Mouse (Mus musculus) kidney, postnatal 10 days (tissue): ENCODE measurements around the gene Bicra.

Source experiments
- DNase-seq: peaks from one replicate; pipeline ENCODE4 v3.0.0; 2021; ENCODE audit warnings: mixed read lengths

Bicra gene

DNA sequence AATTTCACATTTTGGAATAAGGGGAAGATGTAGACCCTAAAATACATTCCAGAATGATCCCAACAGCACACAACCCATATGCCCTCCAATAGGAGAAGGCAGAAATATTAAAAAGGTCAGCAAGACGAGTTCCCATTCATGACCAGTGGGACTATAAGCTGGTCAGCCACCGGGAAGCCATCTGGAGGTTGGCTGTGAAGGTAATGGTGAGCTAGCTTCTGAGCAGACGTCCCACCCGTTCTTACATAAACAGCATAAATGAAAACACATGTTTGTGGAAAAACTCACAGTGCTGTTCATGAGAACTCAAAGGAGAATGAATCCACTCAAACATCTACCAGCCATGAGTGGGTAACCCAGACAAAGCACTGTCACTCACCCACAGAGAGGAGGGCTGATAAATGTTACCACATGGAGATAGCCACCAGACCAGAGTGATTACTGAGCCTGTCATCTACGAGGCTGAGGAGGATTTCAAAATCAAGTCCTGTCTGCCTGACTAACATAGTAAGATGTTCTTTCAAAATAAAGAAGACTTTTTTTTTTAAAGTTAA lies 33.9 kb downstream of the Bicra start:
- DNase-seq, result no peak

GRCm38 (mm10) chr7:16012576-16013263 lies 35.0 kb downstream of the Bicra start:
- DNase-seq, result peak; percentile 60

DNA sequence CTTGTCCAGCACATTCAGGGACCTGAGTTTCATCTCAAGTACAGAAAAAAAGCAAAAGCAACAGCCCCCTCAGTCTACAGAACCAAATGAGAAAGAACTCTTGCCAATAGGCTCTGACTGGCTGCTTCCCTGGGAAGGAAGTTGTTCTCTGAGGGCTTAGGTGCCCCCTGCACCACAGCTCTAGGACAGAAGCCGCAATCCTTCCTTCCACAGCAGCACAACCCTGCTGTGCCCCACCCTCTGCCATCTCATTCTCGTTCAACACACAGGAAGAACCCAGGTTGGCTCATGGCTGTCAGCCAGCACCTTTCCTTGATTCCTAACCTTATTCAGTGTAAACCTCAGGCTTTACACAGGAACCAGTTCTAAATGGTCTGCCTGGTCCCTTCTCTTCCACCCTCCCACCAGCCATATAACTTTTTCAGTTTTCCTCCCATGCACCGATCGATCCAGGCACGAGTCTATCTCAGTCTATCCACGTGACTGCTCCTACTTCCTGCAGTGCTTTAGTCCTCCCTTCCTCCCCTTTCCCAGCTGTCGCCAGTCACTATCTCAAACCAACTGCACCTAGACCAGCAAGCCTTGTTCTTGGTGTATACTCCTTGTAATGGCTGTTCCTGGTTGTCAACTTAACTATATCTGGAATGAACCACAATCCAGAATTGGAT lies 36.2 kb downstream of the Bicra start:
- no peak for DNase-seq

DNA sequence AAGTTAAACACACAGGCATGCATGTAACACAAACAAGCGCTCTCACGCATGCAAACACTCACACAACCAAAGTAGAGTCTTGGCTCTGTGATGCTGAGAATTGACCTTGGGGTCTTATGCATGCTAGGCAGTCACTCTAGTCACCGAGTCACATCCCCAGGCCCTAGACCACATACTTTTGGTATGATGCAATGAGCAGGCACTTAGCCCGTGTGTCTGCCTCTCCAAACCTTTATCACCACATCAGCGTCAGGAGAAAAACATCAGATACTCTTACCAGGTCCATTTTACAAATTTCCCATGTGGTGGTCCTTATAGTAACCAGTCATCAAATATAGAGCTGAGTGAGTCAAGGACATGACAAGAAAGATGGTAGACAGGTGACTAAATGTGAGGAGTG lies 37.1 kb downstream of the Bicra start:
- no peak for DNase-seq

- no peak for DNase-seq
These were observed 38.1 kb downstream of the Bicra start for GRCm38 (mm10) chr7:16009636-16010035.

- DNase-seq, result no peak
These were observed 42.7 kb downstream of the Bicra start for GRCm38 (mm10) chr7:16005020-16005419.

GRCm38 (mm10) chr7:16004177-16004856 lies 43.4 kb downstream of the Bicra start:
- no peak for DNase-seq

- DNase-seq, result no peak
These were observed 44.7 kb downstream of the Bicra start for GRCm38 (mm10) chr7:16003032-16003431.

DNA sequence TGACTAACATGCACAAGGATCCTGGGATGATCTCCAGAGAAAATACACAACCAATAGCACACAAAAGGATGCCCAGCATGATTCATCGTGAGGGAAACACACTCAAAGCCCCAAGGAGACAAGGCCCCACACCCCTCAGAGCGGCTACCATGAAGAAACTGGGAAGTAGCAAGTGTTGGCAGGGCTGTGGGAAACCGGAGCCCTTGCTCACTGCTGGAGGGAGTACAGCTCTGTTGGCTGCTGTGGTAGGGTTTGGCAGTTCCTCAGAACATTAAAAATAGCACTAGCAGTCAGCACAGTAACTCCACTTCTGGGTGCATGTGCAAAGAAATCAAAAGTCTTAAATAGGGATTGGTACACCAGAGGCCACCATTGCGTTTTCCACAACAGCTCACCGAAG lies 45.5 kb downstream of the Bicra start:
- no peak for DNase-seq

DNA sequence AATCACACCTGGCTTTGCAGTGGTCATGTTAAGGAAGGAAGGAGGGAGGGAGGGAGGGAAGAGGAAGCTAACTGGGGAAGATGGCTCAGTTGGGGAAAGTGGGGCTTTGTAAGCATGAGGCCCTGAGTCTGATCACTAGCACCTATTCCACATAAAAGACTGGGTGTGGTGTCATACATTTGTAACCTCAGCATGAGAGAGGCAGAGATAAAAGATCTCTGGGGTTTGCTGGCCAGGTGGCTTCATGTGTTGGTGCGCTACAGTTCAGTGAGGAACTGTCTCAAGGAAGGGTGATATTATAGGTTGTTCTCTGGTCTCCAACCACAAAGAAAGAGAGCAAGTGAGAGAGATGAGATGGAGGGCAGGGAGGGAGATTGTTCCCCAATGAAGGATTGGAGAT lies 46.0 kb downstream of the Bicra start:
- DNase-seq, result no peak

GRCm38 (mm10) chr7:15993789-15994188 lies 53.9 kb downstream of the Bicra start:
- no peak for DNase-seq

GRCm38 (mm10) chr7:15993152-15993551 lies 54.6 kb downstream of the Bicra start:
- DNase-seq, result peak; percentile 58

DNA sequence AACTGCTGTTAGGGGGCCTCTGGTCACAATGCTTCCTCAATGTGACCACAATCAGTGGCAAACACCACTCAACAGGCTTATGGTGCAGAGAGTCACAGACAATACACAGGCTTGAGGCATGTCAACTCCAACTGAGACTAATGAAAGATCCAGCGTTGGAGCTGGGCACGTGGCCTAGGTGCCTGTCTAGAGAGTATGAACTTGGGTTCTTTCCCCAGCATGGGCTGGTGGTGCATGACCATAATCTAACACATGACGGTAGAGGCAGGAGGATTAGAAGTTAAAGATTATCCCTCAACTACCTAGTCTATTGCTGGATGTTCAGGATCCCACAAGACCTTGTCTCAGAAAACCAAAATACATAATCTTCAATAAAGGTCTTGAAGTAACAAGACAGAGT lies 56.0 kb downstream of the Bicra start:
- DNase-seq, result no peak

GRCm38 (mm10) chr7:15987661-15988356 lies 59.9 kb downstream of the Bicra start:
- peak; percentile 54 for DNase-seq

DNA sequence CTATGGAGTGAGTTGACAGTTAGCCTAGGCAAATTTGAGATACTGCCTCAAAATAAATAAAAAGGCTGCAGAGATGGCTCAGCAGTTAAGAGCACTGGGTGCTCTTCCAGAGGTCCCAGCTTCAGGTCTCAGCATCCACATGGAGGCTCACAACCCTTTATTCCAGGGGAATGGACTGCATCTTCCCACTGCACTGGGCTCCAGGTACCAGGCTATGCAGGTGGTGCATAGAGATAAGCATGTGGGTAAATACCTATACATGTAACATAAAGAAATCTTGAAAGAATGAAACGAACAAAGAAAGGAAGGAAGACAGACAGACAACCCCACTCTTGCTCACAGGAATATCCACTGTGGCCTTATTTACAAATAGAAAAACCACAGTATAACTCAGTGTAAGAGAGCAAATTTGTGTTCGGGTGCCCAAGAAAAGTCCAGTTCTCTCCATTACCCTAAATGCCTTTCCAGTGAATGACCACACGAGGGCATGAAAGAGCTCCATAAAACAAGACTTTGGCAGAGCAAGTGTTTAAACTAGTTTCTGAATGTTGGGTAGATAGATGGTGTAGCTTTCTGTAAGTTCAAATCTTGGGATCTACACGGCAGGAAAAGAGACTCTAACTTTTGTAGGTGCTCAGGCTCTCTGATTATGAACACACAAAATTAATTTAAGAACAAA lies 64.9 kb downstream of the Bicra start:
- DNase-seq, result no peak

DNA sequence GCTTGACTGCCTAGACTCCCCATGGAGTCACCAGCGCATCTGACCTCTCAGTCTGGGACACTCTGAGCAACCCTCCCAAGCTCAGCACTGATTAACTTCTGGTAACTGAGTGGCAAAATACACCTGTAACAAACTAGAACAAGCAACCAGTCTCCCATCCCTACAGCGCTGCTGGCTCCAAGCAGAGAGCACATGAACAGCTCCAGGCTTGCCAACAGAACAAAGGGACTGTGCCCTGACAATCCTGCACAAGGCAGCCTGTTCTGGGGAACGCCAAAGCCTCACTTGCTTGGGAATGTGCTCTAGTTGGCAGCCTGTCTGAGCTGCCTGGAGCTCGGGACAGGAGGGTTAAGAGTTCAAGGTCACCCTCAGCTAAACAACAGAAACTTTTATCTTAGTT lies 66.2 kb downstream of the Bicra start:
- peak; percentile 65 for DNase-seq

GRCm38 (mm10) chr7:15980246-15980645 lies 67.5 kb downstream of the Bicra start:
- DNase-seq, result peak; percentile 64

GRCm38 (mm10) chr7:15975904-15976303 lies 71.8 kb downstream of the Bicra start:
- DNase-seq, result peak; percentile 75

DNA sequence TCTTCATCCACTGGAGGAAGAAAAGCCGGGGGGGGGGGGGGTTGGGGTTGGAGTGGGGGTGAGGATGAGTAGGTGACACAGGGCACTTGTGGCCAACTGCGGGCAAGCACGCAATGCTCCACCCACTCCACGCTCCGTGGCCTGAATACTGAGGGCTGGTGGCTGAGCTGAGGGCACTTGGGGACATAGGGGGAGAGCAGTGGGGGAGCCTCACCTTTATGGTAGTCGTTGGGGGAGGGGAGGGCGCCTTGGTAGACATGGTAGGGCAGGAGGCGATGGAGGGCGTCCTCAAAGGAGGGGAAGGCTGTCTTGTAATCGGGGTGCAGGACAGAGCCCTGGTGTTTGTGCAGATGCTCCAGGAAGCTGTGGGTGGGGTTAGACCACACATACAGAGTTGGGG lies 72.3 kb downstream of the Bicra start:
- DNase-seq, result no peak

GRCm38 (mm10) chr7:15974712-15975111 lies 73.0 kb downstream of the Bicra start:
- peak; percentile 76 for DNase-seq

GRCm38 (mm10) chr7:15972247-15972646 lies 75.5 kb downstream of the Bicra start:
- DNase-seq, result no peak

GRCm38 (mm10) chr7:15969674-15970073 lies 78.0 kb downstream of the Bicra start:
- DNase-seq, result no peak

DNA sequence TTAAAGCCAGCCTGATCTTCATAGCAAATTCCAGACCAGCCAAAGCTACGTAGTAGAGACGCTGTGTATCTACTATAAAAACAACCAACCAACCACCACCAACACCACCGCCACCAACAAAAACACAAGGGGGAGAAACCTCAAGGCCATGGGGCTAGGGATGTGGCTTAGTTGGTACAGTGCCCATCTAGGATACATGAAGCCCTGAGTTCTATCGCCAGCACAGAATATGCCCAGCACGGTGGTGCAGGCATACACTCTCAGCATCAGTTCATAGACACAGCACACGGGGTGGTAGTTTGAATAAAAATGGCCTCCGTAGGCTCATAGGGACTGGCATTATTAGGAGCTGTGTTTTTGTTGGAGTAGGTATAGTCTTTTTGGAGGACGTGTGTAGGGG lies 79.4 kb downstream of the Bicra start:
- DNase-seq, result no peak
